Mouse (Mus musculus): ENCODE data around the gene 2010003K11Rik. TPM values are rescaled to one million over a fixed set of nuclear protein-coding genes. Genes with fewer than 3 reads are reported as not detected.
A peak's percentile ranks its signal among the peaks of the same experiment; 100 is the strongest.

Gene 2010003K11Rik
- total and polyA plus RNA-seq, 2 experiments from 2014 or later, result not detected

- Histone ChIP-seq H3K36me3 (ENCODE audit: insufficient read depth) (no peaks in the 10 kb centered on the region), H3K27me3 (ENCODE audit: insufficient read depth, low read length) (peaks cover 6% of the 10 kb centered on the region), H3K9ac (peak overlapping the region; percentile 54), H3K4me3 (ENCODE audit: low read depth, low read length) (peak overlapping the region; percentile 52), H3K4me2 (ENCODE audit: low read depth) (peak overlapping the region; percentile 96), H3K4me1 (ENCODE audit: insufficient read depth) (no peaks in the 10 kb centered on the region), H3K27ac (ENCODE audit: low read depth, low read length) (no peak overlapping the region), H3K9me3 (ENCODE audit: low read length) (no peaks in the 10 kb centered on the region)
- WGBS, result under 1% methylated on average over 62 of the region's 70 CpGs
- ATAC-seq (peak; percentile 83), DNase-seq (peak; percentile 67)
- no peak; the same call in 1 of the 2 replicates for TF ChIP-seq CTCF (IDR thresholded peaks at IDR 0.05; ENCODE audit: low read depth)
These were observed 21.7 kb downstream of the 2010003K11Rik start for GRCm38 (mm10) chr19:4476601-4477257.

DNA sequence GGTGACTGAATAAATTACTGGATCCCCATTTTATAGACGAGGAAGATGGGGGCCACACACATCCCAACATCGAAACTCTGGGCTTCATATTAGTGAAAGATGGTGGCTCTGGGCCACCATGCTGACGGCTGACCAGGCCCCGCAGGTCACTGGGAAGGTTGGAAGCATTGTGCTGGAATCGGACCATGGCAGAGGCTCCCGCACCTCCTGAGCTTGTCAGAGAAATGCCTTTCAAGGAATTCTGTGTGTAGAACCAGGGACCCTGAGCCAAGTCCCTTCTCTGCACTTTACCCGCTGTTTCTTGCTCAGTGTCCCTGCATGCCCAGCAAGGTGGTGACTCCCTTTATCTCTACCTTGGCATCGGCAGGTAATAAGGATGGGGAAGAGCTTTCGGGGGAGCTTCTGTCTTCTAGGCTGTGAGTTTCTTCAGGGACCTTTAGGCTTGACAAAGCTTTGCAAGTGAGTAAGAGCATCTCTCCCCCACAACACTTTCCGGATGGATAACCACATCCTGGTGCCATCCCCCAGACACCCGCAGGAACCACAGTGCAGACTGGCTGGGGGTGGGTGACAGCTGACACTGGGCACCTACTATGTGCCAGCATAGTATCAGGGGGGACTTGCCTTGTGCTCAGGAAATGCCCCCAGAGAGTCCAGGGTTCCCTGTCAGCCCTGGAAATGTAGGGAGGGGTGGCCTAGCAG, 23.0 kb downstream of the 2010003K11Rik start:
- Histone ChIP-seq H3K4me2 (ENCODE audit: low read depth) (no peak overlapping the region), H3K27me3 (ENCODE audit: insufficient read depth, low read length) (peaks cover 6% of the 10 kb centered on the region), H3K4me3 (ENCODE audit: low read depth, low read length) (no peak overlapping the region), H3K9ac (no peak overlapping the region), H3K36me3 (ENCODE audit: insufficient read depth) (no peaks in the 10 kb centered on the region), H3K9me3 (ENCODE audit: low read length) (no peaks in the 10 kb centered on the region), H3K27ac (ENCODE audit: low read depth, low read length) (no peak overlapping the region), H3K4me1 (ENCODE audit: insufficient read depth) (no peaks in the 10 kb centered on the region)
- ATAC-seq (no peak), DNase-seq (no peak)
- no peak for TF ChIP-seq CTCF (IDR thresholded peaks at IDR 0.05; ENCODE audit: low read depth)
- 73% methylated on average over 11 of the region's 11 CpGs for WGBS

- no peak for TF ChIP-seq CTCF (IDR thresholded peaks at IDR 0.05; ENCODE audit: low read depth)
- H3K27ac ChIP-seq (ENCODE audit: low read depth, low read length), result no peak overlapping the region
- no peak overlapping the region for H3K4me2 ChIP-seq (ENCODE audit: low read depth)
- peaks cover 6% of the 10 kb centered on the region for H3K27me3 ChIP-seq (ENCODE audit: insufficient read depth, low read length)
- H3K9ac ChIP-seq, result no peak overlapping the region
- no peak for DNase-seq
- 64% methylated on average over 3 of the region's 3 CpGs for WGBS
- no peaks in the 10 kb centered on the region for H3K9me3 ChIP-seq (ENCODE audit: low read length)
- ATAC-seq, result no peak
- no peak overlapping the region for H3K4me3 ChIP-seq (ENCODE audit: low read depth, low read length)
- no peaks in the 10 kb centered on the region for H3K36me3 ChIP-seq (ENCODE audit: insufficient read depth)
- no peaks in the 10 kb centered on the region for H3K4me1 ChIP-seq (ENCODE audit: insufficient read depth)
These were observed 23.6 kb downstream of the 2010003K11Rik start for GRCm38 (mm10) chr19:4474739-4475138.

GRCm38 (mm10) chr19:4473549-4473948, 24.8 kb downstream of the 2010003K11Rik start:
- 91% methylated on average over 5 of the region's 5 CpGs for WGBS

DNA sequence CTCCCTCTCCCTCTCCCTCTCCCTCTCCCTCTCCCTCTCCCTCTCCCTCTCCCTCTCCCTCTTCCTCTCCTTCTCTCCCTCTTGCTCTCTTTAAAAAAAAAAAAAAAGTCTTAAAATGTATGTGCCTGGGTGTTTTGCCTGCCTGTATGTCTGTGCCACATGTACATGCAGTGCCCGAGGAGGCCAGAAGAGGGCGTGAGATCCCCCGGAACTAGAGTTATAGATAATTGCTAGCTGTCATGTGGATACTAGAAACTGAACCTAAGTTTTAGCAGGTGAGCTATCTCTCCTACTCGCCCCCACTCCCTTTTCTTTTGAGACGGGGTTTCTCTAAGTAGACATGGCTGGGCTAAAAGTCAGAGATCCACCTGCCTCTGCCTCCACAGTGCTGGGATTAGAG, 30.0 kb downstream of the 2010003K11Rik start:
- Histone ChIP-seq H3K36me3 (ENCODE audit: insufficient read depth) (no peaks in the 10 kb centered on the region), H3K4me1 (ENCODE audit: insufficient read depth) (no peaks in the 10 kb centered on the region), H3K4me3 (ENCODE audit: low read depth, low read length) (no peak overlapping the region), H3K27ac (ENCODE audit: low read depth, low read length) (no peak overlapping the region), H3K9me3 (ENCODE audit: low read length) (no peaks in the 10 kb centered on the region), H3K9ac (no peak overlapping the region), H3K4me2 (ENCODE audit: low read depth) (no peak overlapping the region), H3K27me3 (ENCODE audit: insufficient read depth, low read length) (no peaks in the 10 kb centered on the region)
- WGBS, result 37% methylated on average over 5 of the region's 5 CpGs
- peak; percentile 28; the same call in 1 of the 2 replicates for TF ChIP-seq CTCF (IDR thresholded peaks at IDR 0.05; ENCODE audit: low read depth)
- no peak for ATAC-seq
- no peak for DNase-seq

More at GRCm38 (mm10) chr19:4473549-4473948, 24.8 kb downstream of the 2010003K11Rik start:
- Histone ChIP-seq H3K4me3 (ENCODE audit: low read depth, low read length) (no peak overlapping the region), H3K4me1 (ENCODE audit: insufficient read depth) (no peaks in the 10 kb centered on the region), H3K27ac (ENCODE audit: low read depth, low read length) (no peak overlapping the region), H3K4me2 (ENCODE audit: low read depth) (no peak overlapping the region), H3K27me3 (ENCODE audit: insufficient read depth, low read length) (peaks cover 6% of the 10 kb centered on the region), H3K9ac (no peak overlapping the region), H3K9me3 (ENCODE audit: low read length) (no peaks in the 10 kb centered on the region), H3K36me3 (ENCODE audit: insufficient read depth) (no peaks in the 10 kb centered on the region)
- DNase-seq (no peak), ATAC-seq (no peak)
- TF ChIP-seq CTCF (IDR thresholded peaks at IDR 0.05; ENCODE audit: low read depth), result no peak

DNA sequence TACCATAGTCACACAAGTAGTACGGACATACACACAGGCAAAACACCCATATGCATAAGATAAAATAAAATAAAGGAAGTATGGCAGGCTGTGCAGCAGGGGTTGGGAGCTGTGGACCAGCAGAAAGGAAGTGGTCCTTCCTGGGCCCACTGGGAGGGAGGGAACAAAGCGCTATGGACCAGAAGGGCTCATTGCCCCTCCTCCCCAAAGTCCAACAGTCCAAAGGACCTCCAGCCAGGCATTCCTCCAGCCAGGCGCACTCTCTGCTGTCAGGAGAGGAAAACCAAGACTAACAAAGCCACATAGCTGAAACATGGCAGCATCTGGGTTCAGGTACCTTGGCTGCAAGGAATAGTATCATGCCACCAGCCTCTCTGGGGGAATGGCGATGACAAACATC, 33.7 kb downstream of the 2010003K11Rik start:
- H3K27ac ChIP-seq (ENCODE audit: low read depth, low read length), result no peak overlapping the region
- no peaks in the 10 kb centered on the region for H3K36me3 ChIP-seq (ENCODE audit: insufficient read depth)
- no peak overlapping the region for H3K4me2 ChIP-seq (ENCODE audit: low read depth)
- no peak overlapping the region for H3K9ac ChIP-seq
- TF ChIP-seq CTCF (IDR thresholded peaks at IDR 0.05; ENCODE audit: low read depth), result no peak
- ATAC-seq (no peak), DNase-seq (no peak)
- H3K9me3 ChIP-seq (ENCODE audit: low read length), result no peaks in the 10 kb centered on the region
- H3K27me3 ChIP-seq (ENCODE audit: insufficient read depth, low read length), result no peaks in the 10 kb centered on the region
- H3K4me1 ChIP-seq (ENCODE audit: insufficient read depth), result no peaks in the 10 kb centered on the region
- no peak overlapping the region for H3K4me3 ChIP-seq (ENCODE audit: low read depth, low read length)
- 83% methylated on average over 4 of the region's 4 CpGs for WGBS

GRCm38 (mm10) chr19:4461981-4462380, 36.4 kb downstream of the 2010003K11Rik start:
- DNase-seq (no peak), ATAC-seq (no peak)
- no peaks in the 10 kb centered on the region for H3K9me3 ChIP-seq (ENCODE audit: low read length)
- H3K9ac ChIP-seq, result no peak overlapping the region
- H3K4me2 ChIP-seq (ENCODE audit: low read depth), result no peak overlapping the region
- H3K4me3 ChIP-seq (ENCODE audit: low read depth, low read length), result no peak overlapping the region
- no peaks in the 10 kb centered on the region for H3K36me3 ChIP-seq (ENCODE audit: insufficient read depth)
- no peak for TF ChIP-seq CTCF (IDR thresholded peaks at IDR 0.05; ENCODE audit: low read depth)
- no peak overlapping the region for H3K27ac ChIP-seq (ENCODE audit: low read depth, low read length)
- H3K4me1 ChIP-seq (ENCODE audit: insufficient read depth), result no peaks in the 10 kb centered on the region
- 88% methylated on average over 8 of the region's 8 CpGs for WGBS
- no peaks in the 10 kb centered on the region for H3K27me3 ChIP-seq (ENCODE audit: insufficient read depth, low read length)

Measured in forebrain, postnatal 0 days (tissue).